Mouse (Mus musculus) gonadal fat pad, adult 2 months (tissue): Measurements from ENCODE around the gene Unkl. TPM values are rescaled to one million over a fixed set of nuclear protein-coding genes. Genes with fewer than 3 reads are reported as not detected.

Experiments
- DNase-seq: peaks from one replicate; pipeline ENCODE4 v3.0.0-alpha.2; 2012; ENCODE audit warnings: low read depth
- polyA plus RNA-seq: library from polyadenylated mRNA; depleted of rRNA; stranded (reverse); fragments of >200 nt; gene quantifications from 2 replicates; pipeline ENCODE4 v1.2.3, GENCODE M21; 2012; rRNA removed

Gene Unkl
- polyA plus RNA-seq, 1 experiment, result 17.1 TPM

GRCm38 (mm10) chr17:25255110-25255509 is 66.9 kb downstream of the Unkl start:
- DNase-seq, result no peak

- no peak for DNase-seq
Measured at GRCm38 (mm10) chr17:25256140-25256754, 68.0 kb downstream of the Unkl start, which contains the start of gene Baiap3. TSS of gene Baiap3 (minus strand) at chr17:25256364.

GRCm38 (mm10) chr17:25257804-25258261 is 69.6 kb downstream of the Unkl start:
- DNase-seq, result no peak

- no peak for DNase-seq
Measured at GRCm38 (mm10) chr17:25264453-25264852, 76.3 kb downstream of the Unkl start.

- DNase-seq, result no peak
Measured at GRCm38 (mm10) chr17:25270795-25271335, 82.7 kb downstream of the Unkl start.

GRCm38 (mm10) chr17:25272326-25272725 is 84.1 kb downstream of the Unkl start:
- no peak for DNase-seq

- no peak for DNase-seq
Measured at GRCm38 (mm10) chr17:25272951-25273705, 84.9 kb downstream of the Unkl start.

- DNase-seq, result peak; percentile 98
Measured at GRCm38 (mm10) chr17:25273706-25274501, 85.7 kb downstream of the Unkl start.

- no peak for DNase-seq
Measured at GRCm38 (mm10) chr17:25274571-25275346, 86.6 kb downstream of the Unkl start, which contains the start of gene Ube2i. TSS of gene Ube2i (minus strand) at chr17:25274622.

GRCm38 (mm10) chr17:25275833-25276232 is 87.6 kb downstream of the Unkl start:
- no peak for DNase-seq

- DNase-seq, result no peak
Measured at GRCm38 (mm10) chr17:25282133-25282532, 93.9 kb downstream of the Unkl start.

Other genes starting within 250 kb of the Unkl start
- 40.0 and 54.9 TPM in 2 replicates for gene Jpt2, start 227.7 kb upstream of the Unkl start, polyA plus RNA-seq
- 18.2 and 19.6 TPM in 2 replicates for gene Cramp1l, start 172.6 kb upstream of the Unkl start, polyA plus RNA-seq
- gene Ift140, start 172.3 kb upstream of the Unkl start, polyA plus RNA-seq, result 15.9 and 17.7 TPM in 2 replicates
- gene Tmem204, start 104.8 kb upstream of the Unkl start, polyA plus RNA-seq, result 37.6 and 53.0 TPM in 2 replicates
- 17.3 and 25.3 TPM in 2 replicates for gene Telo2, start 72.4 kb upstream of the Unkl start, polyA plus RNA-seq
- gene Ptx4, start 67.6 kb upstream of the Unkl start, polyA plus RNA-seq, result 0.15 and 0.18 TPM in 2 replicates
- 82.7 and 93.5 TPM in 2 replicates for gene Clcn7, start 55.0 kb upstream of the Unkl start, polyA plus RNA-seq
- 0.04 TPM in 1 of 2 replicates, not detected in the other for gene Ccdc154, start 25.9 kb upstream of the Unkl start, polyA plus RNA-seq
- gene Gm38655, start 12.9 kb upstream of the Unkl start, polyA plus RNA-seq, result 0.24 and 0.57 TPM in 2 replicates
- gene BC003965, start 3.8 kb upstream of the Unkl start, polyA plus RNA-seq, result 9.5 and 10.5 TPM in 2 replicates
- gene Gnptg, start 51.7 kb downstream of the Unkl start, polyA plus RNA-seq, result 58.7 and 60.3 TPM in 2 replicates
- 21.5 and 24.7 TPM in 2 replicates for gene Tsr3, start 51.8 kb downstream of the Unkl start, polyA plus RNA-seq
- 4.0 and 4.3 TPM in 2 replicates for gene Baiap3, start 68.0 kb downstream of the Unkl start, polyA plus RNA-seq
- 136 and 144 TPM in 2 replicates for gene Ube2i, start 86.2 kb downstream of the Unkl start, polyA plus RNA-seq
- 0.34 and 0.42 TPM in 2 replicates for gene Prss34, start 110.0 kb downstream of the Unkl start, polyA plus RNA-seq
- gene Prss28, start 120.2 kb downstream of the Unkl start, polyA plus RNA-seq, result not detected in 2 replicates
- 0.27 TPM in 1 of 2 replicates, not detected in the other for gene Prss29, start 130.3 kb downstream of the Unkl start, polyA plus RNA-seq
- gene Tpsab1, start 157.2 kb downstream of the Unkl start, polyA plus RNA-seq, result 0.32 and 0.44 TPM in 2 replicates
- gene Tpsb2, start 177.9 kb downstream of the Unkl start, polyA plus RNA-seq, result 4.3 and 9.6 TPM in 2 replicates
- 0.25 TPM in 1 of 2 replicates, not detected in the other for gene Tpsg1, start 180.9 kb downstream of the Unkl start, polyA plus RNA-seq
- 8.9 and 15.1 TPM in 2 replicates for gene Cacna1h, start 245.4 kb downstream of the Unkl start, polyA plus RNA-seq